Mouse (Mus musculus): ENCODE measurements at regions not wholly inside any gene's neighbourhood (a gene's known extent, or its start where the extent isn't known, plus 50 kb on each side); places are given as distances from the start of the nearest gene placed in this dataset.
A peak's percentile ranks its signal among the peaks of the same experiment; 100 is the strongest.

DNA sequence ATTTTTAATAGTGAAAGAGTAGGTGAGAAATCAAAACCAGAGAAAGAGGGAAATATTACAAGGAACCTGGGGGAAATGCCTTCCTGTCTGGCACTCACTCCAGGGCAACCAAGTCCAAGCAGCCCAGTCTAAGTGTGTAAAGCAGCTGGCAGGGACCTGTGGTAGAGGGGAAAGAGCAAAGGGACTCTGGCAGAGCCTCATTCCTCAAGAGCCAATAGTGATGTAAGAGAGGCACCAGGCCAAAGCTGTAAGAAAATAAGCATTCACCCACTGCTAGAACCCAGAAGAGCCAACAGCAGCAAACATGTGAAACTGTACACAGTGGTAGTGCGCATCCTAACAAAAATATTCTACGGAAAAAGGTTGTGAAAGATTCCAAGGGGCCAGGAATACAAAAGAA lies 301.7 kb downstream of the Sox4 start:
- DNase-seq (ENCODE audit: low spot score in 2 of 2) = peak in 1 of 2 experiments; percentile 63

- no peak for DNase-seq (ENCODE audit: low spot score in 2 of 2)
Measured at GRCm38 (mm10) chr13:28645881-28646280, 307.6 kb downstream of the Sox4 start.

GRCm38 (mm10) chr13:28644846-28645574 lies 308.5 kb downstream of the Sox4 start:
- DNase-seq (ENCODE audit: low spot score in 2 of 2) = no peak

DNA sequence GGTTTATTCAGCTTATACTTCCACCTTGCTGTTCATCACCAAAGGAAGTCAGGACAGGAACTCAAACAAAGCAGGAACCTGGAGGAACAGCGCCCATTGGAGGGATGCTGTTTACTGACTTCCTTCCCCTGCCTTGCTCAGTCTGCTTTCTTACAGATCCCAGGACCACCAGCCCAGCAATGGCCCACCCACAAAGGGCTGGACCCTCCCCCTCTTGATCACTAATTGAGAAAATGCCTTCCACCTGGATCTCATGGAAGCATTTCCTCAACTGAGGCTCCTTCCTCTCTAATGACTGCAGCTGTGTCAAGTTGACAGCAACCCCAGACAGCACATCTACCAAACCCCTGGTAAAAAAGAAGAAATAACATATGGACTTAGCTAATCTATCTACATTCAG lies 312.7 kb downstream of the Sox4 start:
- DNase-seq (ENCODE audit: low spot score in 2 of 2) = no peak

DNA sequence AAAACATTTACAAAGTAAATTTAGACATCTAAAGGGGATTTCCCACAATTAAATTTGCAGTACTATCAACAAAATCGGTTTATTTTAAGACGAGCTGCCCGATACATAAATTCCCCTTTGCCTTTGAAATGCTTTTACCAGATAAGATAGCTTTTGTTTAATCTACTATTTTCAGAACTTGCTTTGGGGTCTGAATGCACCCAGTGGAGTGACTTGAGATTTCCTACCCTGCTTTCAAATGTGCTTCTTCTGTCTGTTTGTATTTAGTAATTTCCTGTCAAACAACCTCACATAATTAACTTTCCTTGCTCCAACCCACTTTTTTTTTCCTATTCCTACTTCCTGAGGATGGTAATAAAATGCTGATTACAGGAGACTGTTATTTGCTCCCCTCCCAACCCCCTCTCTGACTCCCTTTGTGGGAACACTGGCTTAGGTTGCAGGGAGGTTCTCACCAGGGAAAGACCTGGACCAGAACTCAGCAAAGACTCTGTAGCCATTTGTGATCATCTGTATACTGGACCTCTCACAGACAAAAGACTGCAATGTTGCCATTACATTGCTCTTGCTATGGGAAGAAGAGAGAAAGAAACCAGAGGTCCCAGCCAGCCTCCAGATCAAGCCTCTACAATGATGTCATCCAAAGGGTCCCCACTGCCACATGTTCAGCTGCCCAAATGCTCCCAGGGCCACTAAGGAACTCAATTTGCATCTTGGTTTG lies 318.1 kb downstream of the Sox4 start:
- DNase-seq (ENCODE audit: low spot score in 2 of 2) = no peak

GRCm38 (mm10) chr13:28633541-28634041 lies 319.9 kb downstream of the Sox4 start:
- no peak for DNase-seq (ENCODE audit: low spot score in 2 of 2)

DNA sequence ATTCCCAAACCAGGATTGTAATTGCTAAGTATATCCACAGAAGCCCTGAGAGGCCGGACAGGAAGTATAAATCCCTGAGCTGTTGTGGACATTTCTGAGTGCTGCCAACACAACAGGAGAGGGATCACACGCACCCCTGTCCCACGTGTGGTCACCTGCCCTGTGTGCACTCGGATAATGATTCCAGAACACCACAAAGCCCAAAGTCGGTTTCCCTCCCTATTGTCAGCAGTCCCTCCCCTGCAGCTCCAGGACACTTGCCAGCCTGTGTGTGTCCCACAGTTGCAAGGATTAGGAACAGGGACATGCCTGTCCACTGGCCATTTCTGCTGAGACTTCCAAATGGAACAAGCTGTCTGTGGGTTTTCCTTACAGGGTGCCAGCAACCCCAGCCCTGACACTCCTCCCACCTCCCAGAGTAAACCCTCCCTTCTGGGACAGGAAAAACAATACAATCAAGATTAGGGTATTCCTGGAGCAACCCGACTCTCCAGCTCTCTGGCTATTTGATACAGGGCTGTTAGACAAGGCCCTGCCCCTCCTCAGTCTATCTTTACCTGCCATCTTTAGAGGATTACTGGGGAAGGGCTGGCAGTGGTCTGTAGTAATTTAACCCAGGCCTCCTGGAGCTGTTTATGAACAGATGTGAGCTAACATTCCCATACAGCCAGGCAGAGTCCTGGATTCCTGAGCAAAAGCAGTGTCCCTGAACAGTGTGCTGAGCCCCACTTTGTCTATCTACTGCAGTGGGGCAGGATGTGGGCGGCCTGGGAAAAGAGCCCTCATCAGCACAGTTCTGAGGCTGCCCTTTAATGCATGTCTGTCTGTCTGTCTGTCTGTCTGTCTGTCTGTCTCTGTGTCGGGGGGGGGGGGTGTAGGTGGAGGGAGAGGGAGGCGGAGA lies 323.8 kb downstream of the Sox4 start:
- DNase-seq (ENCODE audit: low spot score in 2 of 2) = peak in 1 of 2 experiments; percentile 11

- DNase-seq (ENCODE audit: low spot score in 2 of 2) = no peak
Measured at GRCm38 (mm10) chr13:28628751-28629150, 324.8 kb downstream of the Sox4 start.

DNA sequence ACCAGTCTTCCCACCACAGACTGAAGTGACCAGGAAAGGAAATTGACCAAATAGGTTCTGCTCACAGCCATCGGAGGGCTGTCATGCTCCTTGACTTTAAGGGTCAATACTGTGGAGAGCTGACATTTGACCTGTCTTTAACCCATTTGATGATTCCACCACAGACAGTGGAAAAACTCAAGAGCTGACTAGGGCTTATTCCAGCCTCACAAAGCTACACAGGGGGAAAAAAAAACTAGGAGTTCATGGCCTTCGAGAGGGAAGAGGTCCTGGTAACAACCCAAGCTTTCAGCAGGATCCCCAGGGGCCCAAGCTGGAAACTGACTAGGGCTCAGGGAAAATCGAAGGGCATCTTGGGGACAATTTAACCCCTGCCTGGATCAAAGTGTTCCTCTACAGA lies 334.6 kb downstream of the Sox4 start:
- DNase-seq (ENCODE audit: low spot score in 2 of 2) = peak in 1 of 2 experiments; percentile 7

GRCm38 (mm10) chr13:28617503-28617902 lies 336.0 kb downstream of the Sox4 start:
- DNase-seq (ENCODE audit: low spot score in 2 of 2) = no peak

DNA sequence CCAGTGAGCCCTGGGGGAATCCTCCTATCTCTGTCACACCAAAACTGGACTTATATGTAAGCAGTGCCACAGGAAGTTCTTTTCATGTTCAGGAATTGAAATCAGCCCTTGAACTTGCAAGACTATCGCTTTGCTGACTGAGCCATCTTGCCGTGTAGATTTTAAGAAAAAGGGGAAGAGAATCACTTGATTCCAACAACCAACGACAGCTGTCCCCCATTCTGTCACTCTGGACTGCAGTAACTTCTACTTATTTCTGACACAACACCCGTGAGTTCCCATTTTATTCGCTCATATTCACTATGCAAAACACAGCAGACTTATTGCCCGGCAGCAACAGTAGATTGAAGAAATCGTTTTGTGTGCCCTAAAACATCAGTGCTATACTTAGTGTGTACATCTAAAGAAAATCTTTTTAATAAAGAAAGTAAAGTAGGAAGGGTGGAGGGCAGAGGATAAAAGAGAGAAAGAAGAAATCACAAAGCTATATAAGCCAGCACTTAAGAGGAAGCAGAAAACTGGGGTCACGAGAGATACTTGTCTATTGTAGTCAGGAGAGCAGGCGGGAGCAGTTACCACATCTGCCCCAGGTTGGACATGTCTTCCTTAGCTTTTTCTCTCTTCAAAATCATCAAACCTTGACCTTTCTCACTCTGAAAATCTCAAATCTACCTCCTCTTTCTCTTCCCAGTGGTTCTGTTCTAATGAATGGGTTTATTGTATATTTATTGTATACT lies 336.7 kb downstream of the Sox4 start:
- DNase-seq (ENCODE audit: low spot score in 2 of 2) = no peak

GRCm38 (mm10) chr13:28607551-28608114 lies 345.9 kb downstream of the Sox4 start:
- DNase-seq (ENCODE audit: low spot score in 2 of 2) = no peak

GRCm38 (mm10) chr13:28606651-28607050 lies 346.9 kb downstream of the Sox4 start:
- DNase-seq (ENCODE audit: low spot score in 2 of 2) = no peak

DNA sequence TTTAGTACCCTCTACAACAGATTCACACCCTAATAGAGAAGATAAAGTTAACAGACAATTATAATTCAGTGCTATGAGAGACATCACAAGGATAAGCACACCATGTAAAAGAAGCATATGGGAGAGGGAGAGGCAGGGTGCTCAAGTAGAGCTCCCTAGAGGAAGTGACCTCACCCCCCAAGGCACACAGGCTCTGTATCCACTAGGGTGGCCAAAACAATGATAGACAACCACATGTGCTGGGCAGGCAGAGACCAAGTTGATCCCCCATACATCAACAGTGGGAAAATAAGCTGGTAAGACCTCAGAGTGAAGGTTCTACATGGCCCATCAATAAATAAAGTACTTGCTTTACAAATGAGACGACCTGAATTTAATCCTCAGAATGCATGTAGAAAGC lies 347.7 kb downstream of the Sox4 start:
- no peak for DNase-seq (ENCODE audit: low spot score in 2 of 2)

DNA sequence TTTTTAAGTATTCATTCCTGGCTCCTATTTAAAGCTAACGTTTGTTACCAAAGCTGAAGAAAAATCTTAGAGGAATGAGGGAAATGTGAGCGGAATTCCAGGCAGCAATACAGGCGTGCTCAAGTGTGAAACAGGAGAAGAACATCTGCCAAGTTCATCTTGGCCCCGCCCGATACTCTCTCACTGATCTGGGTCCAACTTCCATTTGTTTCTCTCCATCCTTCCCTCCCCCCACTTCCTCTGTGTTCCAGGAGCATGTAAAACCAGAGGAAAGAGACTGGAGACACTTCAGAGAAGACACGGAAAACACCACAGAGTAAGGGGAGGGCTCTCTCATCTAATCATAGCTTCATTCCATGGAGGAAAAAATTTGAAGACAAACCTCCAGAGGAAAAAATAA lies 346.7 kb downstream of the Gm11361 start:
- peak in 1 of 2 experiments; percentile 35 for DNase-seq (ENCODE audit: low spot score in 2 of 2)

DNA sequence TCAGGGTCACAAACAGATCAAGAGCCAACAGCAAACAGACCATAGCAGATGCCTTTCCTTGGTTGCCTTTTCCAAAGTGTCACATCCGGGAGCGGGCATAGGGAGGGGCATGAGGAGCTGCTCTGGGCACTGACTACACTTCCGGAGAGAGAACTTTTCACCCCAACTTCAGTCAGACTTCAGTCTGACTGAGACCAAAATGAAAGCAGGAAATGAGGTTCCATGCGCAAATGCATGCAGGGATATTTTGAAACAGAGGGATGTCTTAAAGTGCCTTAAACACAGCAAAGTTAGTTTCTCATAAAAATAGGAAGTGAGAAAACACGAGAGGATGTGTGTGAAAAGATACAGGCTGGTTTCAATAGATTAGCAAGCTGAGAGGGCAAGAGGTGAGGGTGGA lies 343.5 kb downstream of the Gm11361 start:
- no peak for DNase-seq (ENCODE audit: low spot score in 2 of 2)

- DNase-seq (ENCODE audit: low spot score in 2 of 2) = no peak
Measured at GRCm38 (mm10) chr13:28596367-28596766, 339.0 kb downstream of the Gm11361 start.

- DNase-seq (ENCODE audit: low spot score in 2 of 2) = no peak
Measured at GRCm38 (mm10) chr13:28592176-28592575, 334.8 kb downstream of the Gm11361 start.

DNA sequence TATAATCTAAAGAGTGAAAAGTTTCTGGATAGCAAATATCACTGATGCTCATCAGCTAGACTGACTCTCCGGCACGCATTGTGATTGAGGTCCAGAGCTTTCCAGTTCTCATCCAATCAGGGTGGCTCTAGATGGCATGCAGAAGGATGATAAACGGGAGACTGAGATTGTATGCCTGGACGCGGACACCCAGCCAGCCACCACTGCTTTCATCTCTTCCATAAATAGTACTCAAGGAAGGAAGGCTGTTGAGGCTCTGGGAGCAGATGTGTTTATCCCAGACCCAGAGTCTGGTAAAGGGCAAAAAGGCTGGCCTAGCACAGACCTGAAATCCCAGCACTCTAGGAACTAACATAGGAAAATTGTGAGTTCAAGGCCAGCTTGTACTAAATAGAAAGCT lies 330.6 kb downstream of the Gm11361 start:
- no peak for DNase-seq (ENCODE audit: low spot score in 2 of 2)

- no peak for DNase-seq (ENCODE audit: low spot score in 2 of 2)
Measured at GRCm38 (mm10) chr13:28586693-28587092, 329.4 kb downstream of the Gm11361 start.

DNA sequence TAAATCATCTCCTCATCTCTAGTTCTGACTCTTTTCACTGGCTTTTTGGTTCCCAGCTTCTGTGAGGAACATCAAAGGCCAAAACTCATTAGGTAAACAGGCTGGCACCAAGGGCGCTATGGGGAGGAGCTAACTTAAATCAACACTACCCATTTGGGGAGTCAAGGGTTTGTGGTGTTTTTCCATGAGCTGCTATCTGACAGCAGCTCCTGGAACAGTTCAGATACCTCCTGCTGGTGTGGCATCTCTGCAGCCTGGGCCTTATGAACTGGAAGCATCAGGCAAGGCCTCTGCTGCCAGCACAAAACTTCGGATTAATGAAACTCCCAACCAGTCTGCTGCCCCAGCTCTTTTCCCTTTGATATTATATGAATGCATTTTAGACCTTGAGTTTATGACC lies 328.8 kb downstream of the Gm11361 start:
- no peak for DNase-seq (ENCODE audit: low spot score in 2 of 2)

Measured in urinary bladder, postnatal 36 days (tissue).